Mouse (Mus musculus) intestine, postnatal 0 days (tissue): ENCODE measurements around the gene Rab11fip5. TPM values are rescaled to one million over a fixed set of nuclear protein-coding genes. Genes with fewer than 3 reads are reported as not detected.

Experiments
- ATAC-seq: fragments of 200-750 bp; cut with Nextera tagmentation; 2 replicates; pipeline ENCODE4 v1.8.0; 2017; ENCODE audit warnings: mild to moderate bottlenecking, moderate TSS enrichment, moderate library complexity
- H3K27ac ChIP-seq: fragments of 300-500 bp; sonication (generic); 2 replicates; pipeline ENCODE4 v1.5.1; 2014; ENCODE audit warnings: mild to moderate bottlenecking, low read depth, low read length, moderate library complexity
- H3K27me3 ChIP-seq: fragments of 300-500 bp; sonication (generic); replicated peaks from 2 replicates; pipeline ENCODE4 v1.6.1; 2014; ENCODE audit warnings: low read length, mixed read lengths; ENCODE audit not compliant: control insufficient read depth, insufficient read depth
- H3K36me3 ChIP-seq: fragments of 300-500 bp; sonication (generic); 2 replicates; pipeline ENCODE4 v1.6.1; 2014; ENCODE audit warnings: mild to moderate bottlenecking, moderate library complexity; ENCODE audit not compliant: control insufficient read depth, insufficient read depth
- H3K4me1 ChIP-seq: fragments of 300-500 bp; sonication (generic); replicated peaks from 2 replicates; pipeline ENCODE4 v1.6.1; 2014; ENCODE audit warnings: antibody characterized with exemption, low read length, mixed read lengths; ENCODE audit not compliant: control insufficient read depth, insufficient read depth
- H3K4me2 ChIP-seq: fragments of 300-500 bp; sonication (generic); replicated peaks from 2 replicates; pipeline ENCODE4 v1.6.1; 2014; ENCODE audit warnings: low read depth, mild to moderate bottlenecking, moderate library complexity
- H3K4me3 ChIP-seq: fragments of 300-500 bp; sonication (generic); 2 replicates; pipeline ENCODE4 v1.5.1; 2014; ENCODE audit warnings: low read depth, low read length
- H3K9ac ChIP-seq: fragments of 300-500 bp; sonication (generic); 2 replicates; pipeline ENCODE4 v1.6.1; 2014; ENCODE audit warnings: mild to moderate bottlenecking, low read depth, low read length
- H3K9me3 ChIP-seq: fragments of 300-500 bp; sonication (generic); 2 replicates; pipeline ENCODE4 v1.6.1; 2016; ENCODE audit warnings: mixed run types; ENCODE audit not compliant: control insufficient read depth
- CTCF ChIP-seq: sonication (generic); IDR thresholded peaks from 2 replicates; pipeline ENCODE4 v1.5.1; 2016; ENCODE audit warnings: low read depth, mild to moderate bottlenecking, control low read depth, antibody characterized with exemption, moderate library complexity
- WGBS: fragments of 180-500 bp; shearing (Covaris S2); extraction: QIAGEN DNeasy Blood & Tissue Kit; methylation state at CpG from one replicate; pipeline ENCODE4 v1.1.7; 2014; 5-methylcytosine and 5-hydroxymethylcytosine counted together
- polyA plus RNA-seq: library from polyadenylated mRNA; unstranded; fragments of >200 nt; fragmentation: Nextera tagmentation; extraction: Ambion mirVana; gene quantifications from 2 replicates; pipeline ENCODE4 v1.2.1, GENCODE M21; 2015

Rab11fip5 gene
- polyA plus RNA-seq, 1 experiment from 2014 or later, result 30.5 TPM

DNA sequence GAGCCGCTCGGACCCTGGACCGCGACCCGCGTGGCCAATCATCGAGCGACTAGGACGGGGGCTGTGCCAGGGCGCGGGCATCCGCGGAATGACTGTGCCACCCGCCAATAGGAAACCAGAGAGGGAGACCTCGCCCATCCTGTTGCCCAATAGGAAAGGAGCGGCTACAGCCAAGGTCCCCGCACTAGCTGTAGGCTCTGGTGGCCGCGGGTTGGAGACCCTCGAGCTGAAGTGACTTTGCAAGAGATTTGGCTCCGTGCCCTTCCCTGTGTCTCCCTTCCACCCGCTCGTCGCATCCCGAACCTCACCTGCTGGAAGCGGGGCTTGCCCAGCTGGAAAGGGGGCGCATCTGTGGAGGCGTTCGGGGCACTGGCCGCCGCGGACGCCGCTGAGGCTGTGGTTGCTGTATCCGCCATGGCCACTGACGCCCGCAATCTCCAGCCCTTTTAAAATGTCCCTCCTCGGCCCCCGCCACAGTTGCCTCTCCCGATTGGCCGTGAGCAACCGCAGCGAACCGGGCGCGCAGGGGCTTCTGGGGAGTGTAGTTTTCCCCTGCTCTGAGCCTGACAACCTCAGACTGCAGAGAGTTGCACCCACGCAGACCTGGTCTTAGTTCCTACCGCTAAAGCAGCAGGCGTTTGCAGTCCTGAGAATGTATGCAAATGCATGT is 41.3 kb downstream of the Rab11fip5 start, which contains the start of gene Sfxn5:
Gene Sfxn5 (minus strand): TSS at position 423 of the 670 bp plus-strand sequence.
- ATAC-seq, result peak; percentile 92
- under 1% methylated on average over 49 of the region's 49 CpGs for WGBS
- Histone ChIP-seq H3K9ac (peak within 1 kb of the TSS; percentile 72), H3K4me2 (peak within 1 kb of the TSS; percentile 97), H3K27me3 (no peaks in the 10 kb centered on the region), H3K4me3 (peak within 1 kb of the TSS; percentile 73), H3K4me1 (peaks cover 6% of the 10 kb centered on the region; the same call in 1 of the 2 replicates), H3K9me3 (no peaks in the 10 kb centered on the region), H3K36me3 (peaks cover 17% of the 10 kb centered on the region; the same call in 1 of the 2 replicates), H3K27ac (peak within 1 kb of the TSS; percentile 76)
- no peak; the same call in 1 of the 2 replicates for TF ChIP-seq CTCF

DNA sequence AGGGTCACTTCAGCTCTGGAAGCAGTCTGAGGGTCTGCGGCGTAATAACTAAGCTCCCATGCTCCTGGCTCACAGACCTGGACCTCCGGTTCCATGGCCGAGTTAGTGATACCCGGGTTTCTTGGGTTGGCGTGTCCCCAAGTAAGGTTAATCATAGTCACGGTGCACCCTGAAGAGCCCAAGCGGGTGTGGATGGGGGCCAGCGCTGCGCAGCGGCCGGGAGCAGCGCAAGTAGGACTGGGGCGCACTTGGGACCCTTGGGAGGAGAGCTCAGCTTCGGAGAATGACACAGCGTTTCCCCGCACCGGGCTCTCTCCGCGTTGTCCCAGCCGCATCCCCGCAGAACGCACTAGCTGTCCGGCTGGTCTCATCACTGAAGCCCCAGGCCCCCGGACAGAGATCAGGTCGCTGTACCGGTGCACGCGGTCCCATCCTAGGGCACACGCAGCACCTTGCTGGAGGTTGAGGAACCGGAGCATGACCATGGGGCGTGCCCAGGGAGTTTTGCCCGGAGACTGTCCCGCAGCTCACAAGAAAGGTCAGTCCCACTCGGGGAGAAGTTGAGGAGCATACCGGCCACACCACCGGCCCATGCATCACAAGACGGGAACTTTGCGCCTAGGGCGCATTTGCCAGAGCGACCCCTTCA is 42.0 kb downstream of the Rab11fip5 start:
- Histone ChIP-seq H3K27ac (no peak overlapping the region), H3K4me2 (peak overlapping the region; percentile 97), H3K4me3 (peak overlapping the region; percentile 73), H3K9me3 (no peaks in the 10 kb centered on the region), H3K9ac (peak overlapping the region; percentile 72), H3K4me1 (peaks cover 6% of the 10 kb centered on the region; the same call in 1 of the 2 replicates), H3K27me3 (no peaks in the 10 kb centered on the region), H3K36me3 (peaks cover 14% of the 10 kb centered on the region; the same call in 1 of the 2 replicates)
- peak; percentile 24 for ATAC-seq
- TF ChIP-seq CTCF, result no peak
- under 1% methylated on average over 41 of the region's 41 CpGs for WGBS

DNA sequence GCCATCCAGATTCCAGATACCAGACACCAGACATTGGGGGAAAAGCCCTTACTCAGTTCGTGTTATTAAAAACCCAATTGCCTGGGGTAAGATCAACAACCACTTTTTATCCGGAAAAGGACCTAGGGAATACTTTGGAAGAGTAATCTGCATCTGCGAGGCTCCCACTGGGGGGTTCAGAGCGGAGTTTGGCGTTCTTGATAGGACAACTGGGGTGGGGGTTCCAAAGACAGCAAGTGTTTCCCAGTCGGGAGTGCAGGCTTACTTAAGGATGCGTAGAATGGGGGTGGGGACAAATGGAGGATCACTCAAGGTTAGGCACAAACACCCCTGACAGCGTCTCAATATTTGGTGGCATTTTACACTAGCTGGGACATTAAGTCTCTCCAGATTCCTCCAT is 42.7 kb downstream of the Rab11fip5 start:
- Histone ChIP-seq H3K27ac (no peak overlapping the region), H3K4me3 (0 out of 2 replicates have a peak overlapping the region, but pooled peaks have one; percentile 73)
- no peak for ATAC-seq

DNA sequence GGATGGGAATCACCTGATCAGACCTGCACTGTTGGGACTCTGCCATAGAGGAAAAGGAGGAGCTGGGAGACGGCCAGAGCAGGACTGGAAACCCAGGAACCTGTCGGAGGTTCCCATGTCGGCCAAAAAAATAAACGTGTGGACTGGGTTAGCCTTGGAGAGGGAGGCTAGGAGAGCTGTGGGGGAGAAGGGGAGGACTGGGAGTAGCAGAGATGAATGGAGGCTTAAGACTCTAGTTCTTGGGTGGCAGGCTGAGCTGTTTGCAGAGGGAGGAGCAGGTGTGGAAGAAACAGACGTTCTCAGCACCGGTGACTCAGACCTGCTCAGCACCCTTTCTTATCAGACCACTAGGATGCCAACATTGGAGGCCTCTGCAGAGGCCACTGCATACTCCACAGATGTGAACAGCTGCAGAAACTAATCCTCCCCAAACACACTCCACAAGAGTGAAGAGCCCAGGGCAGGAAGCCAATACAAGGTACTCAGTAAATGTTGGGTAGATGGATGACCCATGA is 43.2 kb downstream of the Rab11fip5 start:
- no peak for TF ChIP-seq CTCF
- Histone ChIP-seq H3K36me3 (peaks cover 2% of the 10 kb centered on the region; the same call in 1 of the 2 replicates), H3K27ac (no peak overlapping the region)

More for the DNA sequence above, 42.7 kb downstream of the Rab11fip5 start:
- WGBS, result 25% methylated on average over 8 of the region's 8 CpGs
- Histone ChIP-seq H3K27me3 (no peaks in the 10 kb centered on the region), H3K9me3 (no peaks in the 10 kb centered on the region), H3K9ac (no peak overlapping the region), H3K36me3 (peaks cover 6% of the 10 kb centered on the region; the same call in 1 of the 2 replicates), H3K4me2 (peak overlapping the region; percentile 97), H3K4me1 (peaks cover 6% of the 10 kb centered on the region; the same call in 1 of the 2 replicates)
- no peak for TF ChIP-seq CTCF

DNA sequence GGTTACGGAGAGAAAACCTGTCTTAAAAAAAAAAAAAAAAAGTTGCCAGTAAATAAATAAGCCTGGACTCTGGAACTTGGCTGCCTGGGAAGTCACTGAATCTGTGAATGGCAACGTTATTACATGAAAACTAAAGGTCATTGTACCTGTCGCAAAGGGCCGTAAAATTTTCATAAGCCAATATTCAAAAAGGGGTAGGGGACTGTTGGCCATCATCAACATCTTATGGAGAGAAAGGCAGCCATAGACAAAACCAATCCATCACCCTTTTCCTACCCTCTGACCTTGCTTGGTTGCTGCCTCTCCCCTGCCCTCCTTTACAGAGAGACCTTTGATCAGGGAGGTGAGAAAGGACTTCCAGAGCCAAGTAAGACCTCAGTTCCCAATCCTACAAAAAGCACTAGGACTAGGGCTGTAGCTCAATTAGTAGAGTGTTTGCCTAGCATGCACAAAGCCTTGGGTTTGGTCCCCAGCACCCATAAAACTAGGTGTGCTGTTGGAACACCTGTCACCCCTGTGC is 44.7 kb downstream of the Rab11fip5 start:
- no peak overlapping the region for H3K27ac ChIP-seq
- H3K9me3 ChIP-seq, result no peaks in the 10 kb centered on the region
- H3K4me2 ChIP-seq, result no peak overlapping the region
- H3K4me1 ChIP-seq, result peaks cover 6% of the 10 kb centered on the region; the same call in 1 of the 2 replicates
- no peak overlapping the region for H3K9ac ChIP-seq
- 54% methylated on average over 4 of the region's 4 CpGs for WGBS
- H3K27me3 ChIP-seq, result no peaks in the 10 kb centered on the region
- H3K4me3 ChIP-seq, result no peak overlapping the region
- H3K36me3 ChIP-seq, result no peaks in the 10 kb centered on the region
- no peak for ATAC-seq
- no peak for TF ChIP-seq CTCF

More for the DNA sequence above, 43.2 kb downstream of the Rab11fip5 start:
- Histone ChIP-seq H3K27me3 (no peaks in the 10 kb centered on the region), H3K9me3 (no peaks in the 10 kb centered on the region), H3K4me1 (peaks cover 6% of the 10 kb centered on the region; the same call in 1 of the 2 replicates), H3K4me3 (no peak overlapping the region), H3K4me2 (peak overlapping the region; percentile 97), H3K9ac (no peak overlapping the region)
- ATAC-seq, result 0 out of 2 replicates have a peak, but pooled peaks have one; percentile 15
- WGBS, result 17% methylated on average over 6 of the region's 6 CpGs

DNA sequence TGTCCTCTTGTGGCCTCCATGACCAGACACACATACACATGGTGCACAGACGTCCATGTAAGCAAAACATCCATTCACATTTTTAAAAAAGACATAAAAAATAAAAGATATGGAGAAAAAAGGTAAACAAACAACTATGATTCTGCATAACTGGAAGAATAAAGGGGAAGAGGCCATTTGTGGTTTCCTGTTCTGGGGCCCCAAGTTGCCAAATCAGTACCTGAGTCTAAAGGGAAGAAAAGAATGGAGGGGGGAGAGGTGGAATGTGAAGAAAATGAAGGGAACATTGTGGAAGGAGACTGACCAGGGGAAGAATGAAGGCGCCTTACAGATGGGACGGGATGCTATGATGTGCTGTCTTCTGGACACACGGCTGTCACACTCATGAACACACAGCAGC is 47.9 kb downstream of the Rab11fip5 start:
- Histone ChIP-seq H3K36me3 (no peaks in the 10 kb centered on the region), H3K4me2 (no peak overlapping the region), H3K9me3 (no peaks in the 10 kb centered on the region), H3K4me3 (no peak overlapping the region), H3K27ac (no peak overlapping the region), H3K9ac (no peak overlapping the region), H3K27me3 (no peaks in the 10 kb centered on the region), H3K4me1 (no peaks in the 10 kb centered on the region)
- TF ChIP-seq CTCF, result no peak
- ATAC-seq, result no peak
- WGBS, result 80% methylated on average over 4 of the region's 4 CpGs
